Mouse (Mus musculus) limb, embryonic 14.5 days (tissue): ENCODE data around the gene Tfrc. TPM values are rescaled to one million over a fixed set of nuclear protein-coding genes. Genes with fewer than 3 reads are reported as not detected.
A peak's percentile ranks its signal among the peaks of the same experiment; 100 is the strongest.

Source experiments
- ATAC-seq: fragments of 200-750 bp; cut with Nextera tagmentation; 2 replicates; pipeline ENCODE4 v1.8.0; 2017; ENCODE audit warnings: low read depth, moderate number of reproducible peaks, moderate TSS enrichment; ENCODE audit not compliant: low FRiP score
- DNase-seq: peaks from one replicate; pipeline ENCODE4 v3.0.0-alpha.2; 2015; ENCODE audit warnings: low spot score
- H3K27ac ChIP-seq: fragments of 300-500 bp; sonication (generic); replicated peaks from 2 replicates; pipeline ENCODE4 v1.5.1; 2014; ENCODE audit warnings: low read depth, mild to moderate bottlenecking, low read length, moderate library complexity, mixed read lengths
- H3K27me3 ChIP-seq: fragments of 300-500 bp; sonication (generic); 2 replicates; pipeline ENCODE4 v1.6.1; 2014; ENCODE audit warnings: low read length, mixed read lengths; ENCODE audit not compliant: control insufficient read depth, insufficient read depth
- H3K36me3 ChIP-seq: fragments of 300-500 bp; sonication (generic); 2 replicates; pipeline ENCODE4 v1.6.1; 2014; ENCODE audit warnings: mild to moderate bottlenecking, low read length, moderate library complexity, mixed read lengths; ENCODE audit not compliant: control insufficient read depth, insufficient read depth
- H3K4me1 ChIP-seq: fragments of 300-500 bp; sonication (generic); 2 replicates; pipeline ENCODE4 v1.6.1; 2014; ENCODE audit warnings: antibody characterized with exemption, low read length, mixed read lengths; ENCODE audit not compliant: control insufficient read depth, insufficient read depth
- H3K4me2 ChIP-seq: fragments of 300-500 bp; sonication (generic); replicated peaks from 2 replicates; pipeline ENCODE4 v1.6.1; 2014; ENCODE audit warnings: low read depth, mild to moderate bottlenecking, low read length, moderate library complexity; ENCODE audit not compliant: severe bottlenecking
- H3K4me3 ChIP-seq: fragments of 300-500 bp; sonication (generic); replicated peaks from 2 replicates; pipeline ENCODE4 v1.5.1; 2014; ENCODE audit warnings: low read length
- H3K9ac ChIP-seq: fragments of 300-500 bp; sonication (generic); 2 replicates; pipeline ENCODE4 v1.6.1; 2014; ENCODE audit warnings: mild to moderate bottlenecking, low read depth, low read length, moderate library complexity; ENCODE audit not compliant: severe bottlenecking
- H3K9me3 ChIP-seq: fragments of 300-500 bp; sonication (generic); 2 replicates; pipeline ENCODE4 v1.6.1; 2016; ENCODE audit warnings: low read length; ENCODE audit not compliant: control insufficient read depth
- POLR2A ChIP-seq: fragments of 200-500 bp; IDR thresholded peaks from 2 replicates; pipeline ENCODE4 v1.8.0; 2012; ENCODE audit warnings: inconsistent platforms, mild to moderate bottlenecking, moderate library complexity, borderline replicate concordance; ENCODE audit not compliant: insufficient read depth, insufficient read length; ENCODE audit errors: extremely low read depth
- WGBS: fragments of 180-500 bp; shearing (Covaris S2); extraction: QIAGEN DNeasy Blood & Tissue Kit; methylation state at CpG from one replicate; pipeline ENCODE4 v1.1.7; 2014; 5-methylcytosine and 5-hydroxymethylcytosine counted together
- polyA plus RNA-seq, 2 experiments: library from polyadenylated mRNA; depleted of rRNA in 1 of 2; stranded (reverse) in 1 of 2; unstranded in 1 of 2; fragments of >200 nt; fragmentation: Nextera tagmentation in 1 of 2; extraction: Ambion mirVana in 1 of 2; gene quantifications; 2 replicates each; pipeline versions ENCODE4 v1.2.1 to v1.2.3; 2012 to 2014

The Tfrc gene
- polyA plus RNA-seq, 2 experiments = 33.6 to 33.8 TPM

GRCm38 (mm10) chr16:32655534-32655933 lies 46.8 kb downstream of the Tfrc start:
- no peak for TF ChIP-seq POLR2A
- Histone ChIP-seq H3K9me3 (no peaks in the 10 kb centered on the region), H3K27ac (no peak overlapping the region), H3K9ac (no peak overlapping the region), H3K36me3 (no peaks in the 10 kb centered on the region; the same call in 1 of the 2 replicates), H3K4me2 (no peak overlapping the region), H3K4me3 (no peak overlapping the region), H3K4me1 (peaks cover 36% of the 10 kb centered on the region), H3K27me3 (no peaks in the 10 kb centered on the region)
- ATAC-seq (no peak), DNase-seq (no peak)
- 91% methylated on average over 4 of the region's 4 CpGs for WGBS

GRCm38 (mm10) chr16:32656321-32656720 lies 47.6 kb downstream of the Tfrc start:
- Histone ChIP-seq H3K27ac (0 out of 2 replicates have a peak overlapping the region, but pooled peaks have one; percentile 8), H3K9me3 (no peaks in the 10 kb centered on the region), H3K4me3 (no peak overlapping the region), H3K9ac (no peak overlapping the region), H3K27me3 (no peaks in the 10 kb centered on the region), H3K4me2 (no peak overlapping the region), H3K4me1 (peaks cover 43% of the 10 kb centered on the region), H3K36me3 (no peaks in the 10 kb centered on the region; the same call in 1 of the 2 replicates)
- no peak for ATAC-seq
- TF ChIP-seq POLR2A = no peak
- 74% methylated on average over 8 of the region's 8 CpGs for WGBS
- DNase-seq = no peak

GRCm38 (mm10) chr16:32656794-32657193 lies 48.1 kb downstream of the Tfrc start:
- DNase-seq (no peak), ATAC-seq (peak; percentile 21; the same call in 1 of the 2 replicates)
- 63% methylated on average over 8 of the region's 8 CpGs for WGBS
- no peak overlapping the region for H3K4me3 ChIP-seq
- H3K9ac ChIP-seq = no peak overlapping the region
- TF ChIP-seq POLR2A = no peak
- no peaks in the 10 kb centered on the region for H3K27me3 ChIP-seq
- no peaks in the 10 kb centered on the region for H3K9me3 ChIP-seq
- no peak overlapping the region for H3K4me2 ChIP-seq
- no peak overlapping the region for H3K27ac ChIP-seq
- H3K4me1 ChIP-seq = peaks cover 48% of the 10 kb centered on the region
- H3K36me3 ChIP-seq = no peaks in the 10 kb centered on the region

- Histone ChIP-seq H3K27me3 (no peaks in the 10 kb centered on the region), H3K9ac (no peak overlapping the region), H3K36me3 (no peaks in the 10 kb centered on the region), H3K4me3 (no peak overlapping the region), H3K4me1 (peaks cover 53% of the 10 kb centered on the region), H3K27ac (no peak overlapping the region), H3K4me2 (no peak overlapping the region), H3K9me3 (no peaks in the 10 kb centered on the region)
- ATAC-seq (no peak), DNase-seq (no peak)
- no peak for TF ChIP-seq POLR2A
- WGBS = 89% methylated on average over 16 of the region's 16 CpGs
Measured at GRCm38 (mm10) chr16:32657498-32658250, 49.0 kb downstream of the Tfrc start.

- 5% methylated on average over 7 of the region's 21 CpGs for WGBS
- H3K27ac ChIP-seq = no peak overlapping the region
- ATAC-seq = no peak
Measured at GRCm38 (mm10) chr16:32658743-32659171, 50.0 kb downstream of the Tfrc start.

More at GRCm38 (mm10) chr16:32658743-32659171, 50.0 kb downstream of the Tfrc start:
- DNase-seq = no peak
- Histone ChIP-seq H3K9me3 (no peaks in the 10 kb centered on the region), H3K27me3 (no peaks in the 10 kb centered on the region), H3K9ac (peak overlapping the region; percentile 52), H3K4me2 (peak overlapping the region; percentile 64), H3K4me1 (peaks cover 50% of the 10 kb centered on the region), H3K4me3 (peak overlapping the region; percentile 34), H3K36me3 (peaks cover 2% of the 10 kb centered on the region)
- no peak for TF ChIP-seq POLR2A
